Mouse (Mus musculus) testis, adult 2 months (tissue): ENCODE measurements around the gene Ugt1a6a. TPM values are rescaled to one million over a fixed set of nuclear protein-coding genes. Genes with fewer than 3 reads are reported as not detected.
"Not testable (repeated sequence)": the region's sequence is repeated elsewhere in the genome, so short reads cannot be mapped to it uniquely, and the experiment has no call there.

ENCODE experiments used
- H3K27ac ChIP-seq: fragments of 200-500 bp; 2 replicates; pipeline ENCODE4 v1.5.1; 2012; ENCODE audit warnings: low read depth, low read length; ENCODE audit not compliant: control insufficient read depth, insufficient read depth
- H3K27me3 ChIP-seq: fragments of 200-500 bp; 2 replicates; pipeline ENCODE4 v1.6.1; 2012; ENCODE audit warnings: mild to moderate bottlenecking, low read length, moderate library complexity; ENCODE audit not compliant: control insufficient read depth, insufficient read depth
- H3K36me3 ChIP-seq: fragments of 200-500 bp; 2 replicates; pipeline ENCODE4 v1.6.1; 2012; ENCODE audit warnings: mild to moderate bottlenecking, low read length; ENCODE audit not compliant: control insufficient read depth, insufficient read depth
- H3K4me1 ChIP-seq: fragments of 200-500 bp; 2 replicates; pipeline ENCODE4 v1.6.1; 2012; ENCODE audit warnings: low read length; ENCODE audit not compliant: control insufficient read depth, insufficient read depth
- H3K4me3 ChIP-seq: fragments of 200-500 bp; 2 replicates; pipeline ENCODE4 v1.5.1; 2012; ENCODE audit warnings: low read depth, mild to moderate bottlenecking, low read length, moderate library complexity, mixed read lengths; ENCODE audit not compliant: control insufficient read depth
- CTCF ChIP-seq: fragments of 200-500 bp; IDR thresholded peaks from 2 replicates; pipeline ENCODE4 v1.5.1; 2012; ENCODE audit warnings: low read depth, mild to moderate bottlenecking, inconsistent platforms, low read length, moderate library complexity; ENCODE audit not compliant: control insufficient read depth, insufficient read depth, insufficient replicate concordance
- POLR2A ChIP-seq: fragments of 200-500 bp; IDR thresholded peaks from 2 replicates; pipeline ENCODE4 v1.6.1; 2012; ENCODE audit warnings: low read depth, mild to moderate bottlenecking, inconsistent platforms, low read length, moderate library complexity; ENCODE audit not compliant: control insufficient read depth
- polyA plus RNA-seq: library from polyadenylated mRNA; depleted of rRNA; stranded (reverse); fragments of >200 nt; gene quantifications from 2 replicates; pipeline ENCODE4 v1.2.3, GENCODE M21; 2012

Gene Ugt1a6a
- polyA plus RNA-seq, 1 experiment, result 26.9 TPM

- Histone ChIP-seq H3K36me3 (no peaks in the 10 kb centered on the region), H3K27ac (no peak overlapping the region), H3K4me3 (no peak overlapping the region), H3K27me3 (no peaks in the 10 kb centered on the region), H3K4me1 (no peaks in the 10 kb centered on the region)
- TF ChIP-seq POLR2A, result no peak
- TF ChIP-seq CTCF, result no peak
Measured at GRCm38 (mm10) chr1:88218051-88218450, 83.4 kb downstream of the Ugt1a6a start.

GRCm38 (mm10) chr1:88218591-88218990 is 84.0 kb downstream of the Ugt1a6a start:
- no peaks in the 10 kb centered on the region for H3K27me3 ChIP-seq
- no peaks in the 10 kb centered on the region for H3K36me3 ChIP-seq
- no peak overlapping the region for H3K27ac ChIP-seq
- H3K4me1 ChIP-seq, result no peaks in the 10 kb centered on the region
- no peak overlapping the region for H3K4me3 ChIP-seq
- no peak for TF ChIP-seq CTCF

GRCm38 (mm10) chr1:88219054-88219453 is 84.4 kb downstream of the Ugt1a6a start:
- no peaks in the 10 kb centered on the region for H3K27me3 ChIP-seq
- H3K36me3 ChIP-seq, result no peaks in the 10 kb centered on the region
- H3K27ac ChIP-seq, result no peak overlapping the region
- H3K4me3 ChIP-seq, result no peak overlapping the region
- TF ChIP-seq POLR2A (no peak), CTCF (no peak)
- no peaks in the 10 kb centered on the region for H3K4me1 ChIP-seq

- Histone ChIP-seq H3K4me1 (no peaks in the 10 kb centered on the region), H3K27ac (no peak overlapping the region), H3K36me3 (no peaks in the 10 kb centered on the region), H3K4me3 (no peak overlapping the region), H3K27me3 (no peaks in the 10 kb centered on the region)
- TF ChIP-seq CTCF, result no peak
- TF ChIP-seq POLR2A, result no peak
Measured at GRCm38 (mm10) chr1:88220336-88220735, 85.7 kb downstream of the Ugt1a6a start.

GRCm38 (mm10) chr1:88222216-88222615 is 87.6 kb downstream of the Ugt1a6a start:
- Histone ChIP-seq H3K36me3 (no peaks in the 10 kb centered on the region), H3K4me3 (no peak overlapping the region), H3K27ac (no peak overlapping the region), H3K27me3 (no peaks in the 10 kb centered on the region), H3K4me1 (peaks cover 2% of the 10 kb centered on the region; the same call in 1 of the 2 replicates)
- no peak for TF ChIP-seq POLR2A
- TF ChIP-seq CTCF, result no peak

- not testable (repeated sequence) for H3K27ac ChIP-seq
Measured at GRCm38 (mm10) chr1:88223011-88223515, 88.5 kb downstream of the Ugt1a6a start.

GRCm38 (mm10) chr1:88223591-88223990 is 89.0 kb downstream of the Ugt1a6a start:
- TF ChIP-seq CTCF, result no peak
- TF ChIP-seq POLR2A, result no peak
- Histone ChIP-seq H3K27ac (no peak overlapping the region), H3K4me3 (no peak overlapping the region), H3K4me1 (peaks cover 2% of the 10 kb centered on the region; the same call in 1 of the 2 replicates), H3K27me3 (no peaks in the 10 kb centered on the region), H3K36me3 (no peaks in the 10 kb centered on the region; the same call in 1 of the 2 replicates)

More at GRCm38 (mm10) chr1:88223011-88223515, 88.5 kb downstream of the Ugt1a6a start:
- H3K36me3 ChIP-seq, H3K27me3 ChIP-seq, H3K4me1 ChIP-seq, H3K4me3 ChIP-seq: not testable (repeated sequence)
